Mouse (Mus musculus) MEL (cell line): ENCODE measurements at regions not wholly inside any gene's neighbourhood (a gene's known extent, or its start where the extent isn't known, plus 50 kb on each side); places are given as distances from the start of the nearest gene placed in this dataset.

Source experiments
- CTCF ChIP-seq, 3 experiments: IDR thresholded peaks in 2 of 3; conservative IDR thresholded peaks in 1 of 3; 2 replicates each; pipeline ENCODE4 v1.5.1; 2011 to 2012; ENCODE audit warnings: low read length in 3 of 3, low read depth in 2 of 3, mild to moderate bottlenecking in 2 of 3, improper control_type of control experiment in 1 of 3, inconsistent platforms in 1 of 3, mixed read lengths in 1 of 3, moderate library complexity in 1 of 3; ENCODE audit not compliant: control insufficient read depth in 1 of 3, insufficient read depth in 1 of 3, poor library complexity in 1 of 3, severe bottlenecking in 1 of 3
- EP300 ChIP-seq, 2 experiments: IDR thresholded peaks; 2 replicates each; pipeline ENCODE4 v1.6.1; 2011; ENCODE audit warnings: improper control_type of control experiment in 2 of 2, low read length in 2 of 2, low read depth in 1 of 2, mild to moderate bottlenecking in 1 of 2
- GABPA ChIP-seq: IDR thresholded peaks from 2 replicates; pipeline ENCODE4 v1.6.1; 2012; ENCODE audit warnings: low read depth, mild to moderate bottlenecking, inconsistent platforms, low read length, improper control_type of control experiment, moderate library complexity
- MAFK ChIP-seq: IDR thresholded peaks from 2 replicates; pipeline ENCODE4 v1.6.1; 2011; ENCODE audit warnings: low read depth, mild to moderate bottlenecking, low read length, improper control_type of control experiment, borderline replicate concordance
- NELFE ChIP-seq: IDR thresholded peaks from 2 replicates; pipeline ENCODE4 v1.6.1; 2011; ENCODE audit warnings: low read depth, low read length, improper control_type of control experiment
- NRF1 ChIP-seq: IDR thresholded peaks from 2 replicates; pipeline ENCODE4 v1.6.1; 2014; ENCODE audit warnings: low read depth, mild to moderate bottlenecking, inconsistent platforms, low read length, improper control_type of control experiment, moderate library complexity; ENCODE audit not compliant: poor library complexity, insufficient read depth, severe bottlenecking
- POLR2AphosphoS2 ChIP-seq: IDR thresholded peaks from 2 replicates; pipeline ENCODE4 v1.6.1; 2011; ENCODE audit warnings: low read length, improper control_type of control experiment
- USF1 ChIP-seq: IDR thresholded peaks from 2 replicates; pipeline ENCODE4 v1.6.1; 2014; ENCODE audit warnings: low read depth, mild to moderate bottlenecking, inconsistent platforms, low read length, improper control_type of control experiment, moderate library complexity

GRCm38 (mm10) chr12:26781537-26781936 lies 312.5 kb downstream of the Cmpk2 start:
- TF ChIP-seq CTCF (IDR thresholded peaks at IDR 0.05 in 2 of 3, conservative IDR thresholded peaks at IDR 0.05 in 1 of 3; ENCODE audit: control insufficient read depth in 1 of 3, insufficient read depth in 1 of 3, low read depth in 2 of 3, low read length in 3 of 3, poor library complexity in 1 of 3, severe bottlenecking in 1 of 3) (no peak), NRF1 (no peak), GABPA (no peak), MAFK (no peak), EP300 (IDR thresholded peaks at IDR 0.05; ENCODE audit: low read depth in 1 of 2, low read length in 2 of 2) (no peak), NELFE (no peak), POLR2AphosphoS2 (no peak), USF1 (no peak)
